Mouse (Mus musculus): ENCODE data around the gene Bgn. TPM values are rescaled to one million over a fixed set of nuclear protein-coding genes. Genes with fewer than 3 reads are reported as not detected.
A peak's percentile ranks its signal among the peaks of the same experiment; 100 is the strongest.
"Not testable (repeated sequence)": the region's sequence is repeated elsewhere in the genome, so short reads cannot be mapped to it uniquely, and the experiment has no call there.

Bgn gene
- total and polyA plus RNA-seq, 3 experiments, result not detected

DNA sequence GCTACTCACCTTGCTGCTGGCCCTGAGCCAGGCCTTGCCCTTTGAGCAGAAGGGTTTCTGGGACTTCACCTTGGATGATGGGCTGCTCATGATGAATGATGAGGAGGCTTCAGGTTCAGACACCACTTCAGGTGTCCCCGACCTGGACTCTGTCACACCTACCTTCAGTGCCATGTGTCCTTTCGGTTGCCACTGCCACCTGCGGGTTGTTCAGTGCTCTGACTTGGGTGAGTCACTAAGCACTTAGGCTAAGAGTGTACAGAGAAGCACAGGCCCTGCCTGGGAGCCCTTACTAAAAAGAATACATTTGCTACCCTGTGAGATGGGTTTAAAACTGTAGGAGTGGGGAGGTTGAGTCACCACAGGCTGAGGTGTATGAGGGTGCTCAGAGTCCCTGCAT is 7.4 kb downstream of the Bgn start:
- TF ChIP-seq CTCF (conservative IDR thresholded peaks at IDR 0.05 in 1 of 2, IDR thresholded peaks at IDR 0.05 in 1 of 2; ENCODE audit: low read depth in 2 of 2, low read length in 2 of 2) (peak in 1 of 2 experiments; percentile 29; a peak in 1 of 4 replicates), SMC3 (IDR thresholded peaks at IDR 0.05; ENCODE audit: low read depth, low read length) (peak; percentile 36), USF2 (conservative IDR thresholded peaks at IDR 0.05; ENCODE audit: low read depth, low read length) (no peak), UBTF (IDR thresholded peaks at IDR 0.05; ENCODE audit: low read depth, low read length) (no peak)
- no peaks in the 10 kb centered on the region for H3K36me3 ChIP-seq (replicated peaks in 1 of 2; ENCODE audit: control insufficient read depth in 1 of 2, insufficient read depth in 1 of 2, low read length in 1 of 2)
- no peak overlapping the region for H3K4me2 ChIP-seq (ENCODE audit: insufficient read depth, low read depth, poor library complexity, severe bottlenecking)
- no peak for DNase-seq (ENCODE audit: extremely low read depth)
- dilution Hi-C loops (cut with MboI; ENCODE audit: extremely low pct_ligation_motif_present, extremely low pct_unique_long_range_greater_than_20kb, low sequenced_read_pairs) (no loop called here), in situ Hi-C loops (cut with MboI; ENCODE audit: low pct_ligation_motif_present, low pct_unique_long_range_greater_than_20kb, low sequenced_read_pairs) (no loop called here)
- H3K4me1 ChIP-seq (ENCODE audit: control insufficient read depth in 1 of 2, insufficient read depth in 2 of 2), result no peaks in the 10 kb centered on the region
- no peak overlapping the region for H3K9ac ChIP-seq (ENCODE audit: insufficient read depth, low read depth)
- H3K79me2 ChIP-seq (replicated peaks; ENCODE audit: control insufficient read depth, extremely low read depth, insufficient read depth, poor library complexity, severe bottlenecking), result no peaks in the 10 kb centered on the region
- no peaks in the 10 kb centered on the region for H3K27me3 ChIP-seq (replicated peaks)
- H3K4me3 ChIP-seq (replicated peaks in 1 of 3; ENCODE audit: low read depth in 2 of 3, low read length in 2 of 3, poor library complexity in 1 of 3), result no peak overlapping the region
- no peak overlapping the region for H3K27ac ChIP-seq (ENCODE audit: insufficient read depth, low read depth)
- H3K9me3 ChIP-seq (replicated peaks; ENCODE audit: low read length), result no peaks in the 10 kb centered on the region

DNA sequence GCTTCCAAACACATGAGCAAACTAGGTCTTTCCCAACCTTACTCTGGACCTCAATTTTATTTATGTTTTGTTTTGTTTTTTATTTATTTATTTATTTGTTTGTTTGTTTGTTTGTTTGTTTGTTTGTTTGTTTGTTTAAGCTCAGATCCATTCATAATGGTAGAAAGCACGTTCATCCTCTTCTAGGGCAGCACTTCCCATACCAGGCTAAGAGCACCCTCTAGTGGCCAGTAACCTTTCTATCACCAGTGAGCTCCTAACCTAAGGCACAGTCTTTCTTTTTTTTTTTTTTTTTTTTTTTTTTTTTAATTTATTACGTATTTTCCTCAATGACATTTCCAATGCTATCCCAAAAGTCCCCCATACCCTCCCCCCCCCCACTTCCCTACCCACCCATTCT is 10.2 kb downstream of the Bgn start:
- H3K36me3 ChIP-seq (replicated peaks in 1 of 2; ENCODE audit: control insufficient read depth in 1 of 2, insufficient read depth in 1 of 2, low read length in 1 of 2); dilution Hi-C loops (cut with MboI; ENCODE audit: extremely low pct_ligation_motif_present, extremely low pct_unique_long_range_greater_than_20kb, low sequenced_read_pairs); H3K4me3 ChIP-seq (replicated peaks in 1 of 3; ENCODE audit: low read depth in 2 of 3, low read length in 2 of 3, poor library complexity in 1 of 3); H3K9ac ChIP-seq (ENCODE audit: insufficient read depth, low read depth); H3K27ac ChIP-seq (ENCODE audit: insufficient read depth, low read depth); in situ Hi-C loops (cut with MboI; ENCODE audit: low pct_ligation_motif_present, low pct_unique_long_range_greater_than_20kb, low sequenced_read_pairs); H3K9me3 ChIP-seq (replicated peaks; ENCODE audit: low read length); H3K79me2 ChIP-seq (replicated peaks; ENCODE audit: control insufficient read depth, extremely low read depth, insufficient read depth, poor library complexity, severe bottlenecking); H3K27me3 ChIP-seq (replicated peaks); H3K4me2 ChIP-seq (ENCODE audit: insufficient read depth, low read depth, poor library complexity, severe bottlenecking); H3K4me1 ChIP-seq (ENCODE audit: control insufficient read depth in 1 of 2, insufficient read depth in 2 of 2): not testable (repeated sequence)
- peak; percentile 71 for DNase-seq (ENCODE audit: extremely low read depth)
- TF ChIP-seq CTCF (conservative IDR thresholded peaks at IDR 0.05 in 1 of 2, IDR thresholded peaks at IDR 0.05 in 1 of 2; ENCODE audit: low read depth in 2 of 2, low read length in 2 of 2) (peak in 1 of 2 experiments; percentile 71; a peak in 2 of 4 replicates), SMC3 (IDR thresholded peaks at IDR 0.05; ENCODE audit: low read depth, low read length) (peak; percentile 65), ZNF384 (IDR thresholded peaks at IDR 0.05; ENCODE audit: low read depth, low read length) (peak; percentile 84), BHLHE40 (IDR thresholded peaks at IDR 0.05; ENCODE audit: low read depth, low read length) (peak; percentile 70), RAD21 (IDR thresholded peaks at IDR 0.05; ENCODE audit: low read depth, low read length) (peak; percentile 69)

DNA sequence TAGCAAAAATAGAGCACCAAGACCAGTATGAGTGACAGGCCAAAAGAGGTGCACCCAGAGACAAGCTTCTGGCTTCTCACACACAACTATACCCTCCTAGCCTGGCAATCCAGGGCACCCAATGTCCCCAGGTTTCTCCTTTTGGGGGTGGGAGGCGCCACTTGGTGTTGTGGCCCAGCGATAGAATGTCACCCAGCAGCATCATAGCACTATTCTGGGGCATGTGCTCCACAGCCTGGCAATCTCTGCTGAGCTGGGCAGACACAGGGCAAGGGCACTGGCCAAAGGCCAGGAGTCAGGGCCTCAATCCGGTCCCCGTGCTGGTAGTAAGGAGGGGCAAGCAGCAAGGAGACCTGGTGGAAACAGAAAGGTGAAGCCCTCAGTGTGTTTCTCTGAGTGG is 13.3 kb downstream of the Bgn start:
- no peaks in the 10 kb centered on the region for H3K27me3 ChIP-seq (replicated peaks)
- no peak overlapping the region for H3K4me3 ChIP-seq (replicated peaks in 1 of 3; ENCODE audit: low read depth in 2 of 3, low read length in 2 of 3, poor library complexity in 1 of 3)
- no peaks in the 10 kb centered on the region for H3K4me1 ChIP-seq (ENCODE audit: control insufficient read depth in 1 of 2, insufficient read depth in 2 of 2)
- H3K9ac ChIP-seq (ENCODE audit: insufficient read depth, low read depth), result no peak overlapping the region
- no peak for DNase-seq (ENCODE audit: extremely low read depth)
- in situ Hi-C loops (cut with MboI; ENCODE audit: low pct_ligation_motif_present, low pct_unique_long_range_greater_than_20kb, low sequenced_read_pairs), result no loop called here
- no peaks in the 10 kb centered on the region for H3K9me3 ChIP-seq (replicated peaks; ENCODE audit: low read length)
- TF ChIP-seq MAX (IDR thresholded peaks at IDR 0.05; ENCODE audit: low read length) (no peak), SMC3 (IDR thresholded peaks at IDR 0.05; ENCODE audit: low read depth, low read length) (no peak), MEF2A (IDR thresholded peaks at IDR 0.05; ENCODE audit: borderline replicate concordance, low read depth, low read length) (no peak), MAZ (IDR thresholded peaks at IDR 0.05; ENCODE audit: low read depth, low read length) (no peak), MXI1 (IDR thresholded peaks at IDR 0.05; ENCODE audit: low read depth, low read length) (no peak), POLR2A (IDR thresholded peaks at IDR 0.05; ENCODE audit: low read depth, low read length) (no peak), IRF4 (IDR thresholded peaks at IDR 0.05; ENCODE audit: low read depth, low read length) (no peak), JUN (IDR thresholded peaks at IDR 0.05; ENCODE audit: insufficient read depth, low read depth, low read length) (no peak), UBTF (IDR thresholded peaks at IDR 0.05; ENCODE audit: low read depth, low read length) (no peak), BHLHE40 (IDR thresholded peaks at IDR 0.05; ENCODE audit: low read depth, low read length) (no peak), E2F4 (IDR thresholded peaks at IDR 0.05; ENCODE audit: insufficient replicate concordance, low read depth, low read length) (no peak), MAFK (IDR thresholded peaks at IDR 0.05; ENCODE audit: insufficient replicate concordance, low read length) (no peak), ZC3H11A (IDR thresholded peaks at IDR 0.05; ENCODE audit: low read depth, low read length) (no peak), GABPA (IDR thresholded peaks at IDR 0.05; ENCODE audit: insufficient replicate concordance, low read depth, low read length) (no peak), NRF1 (IDR thresholded peaks at IDR 0.05; ENCODE audit: low read depth, low read length) (no peak), USF2 (conservative IDR thresholded peaks at IDR 0.05; ENCODE audit: low read depth, low read length) (no peak), JUND (conservative IDR thresholded peaks at IDR 0.05; ENCODE audit: low read depth, low read length) (no peak), HCFC1 (IDR thresholded peaks at IDR 0.05; ENCODE audit: low read depth, low read length) (no peak), CTCF (conservative IDR thresholded peaks at IDR 0.05 in 1 of 2, IDR thresholded peaks at IDR 0.05 in 1 of 2; ENCODE audit: low read depth in 2 of 2, low read length in 2 of 2) (no peak)
- no peak overlapping the region for H3K27ac ChIP-seq (ENCODE audit: insufficient read depth, low read depth)
- no peaks in the 10 kb centered on the region for H3K36me3 ChIP-seq (replicated peaks in 1 of 2; ENCODE audit: control insufficient read depth in 1 of 2, insufficient read depth in 1 of 2, low read length in 1 of 2)
- dilution Hi-C loops (cut with MboI; ENCODE audit: extremely low pct_ligation_motif_present, extremely low pct_unique_long_range_greater_than_20kb, low sequenced_read_pairs), result no loop called here
- no peak overlapping the region for H3K4me2 ChIP-seq (ENCODE audit: insufficient read depth, low read depth, poor library complexity, severe bottlenecking)
- H3K79me2 ChIP-seq (replicated peaks; ENCODE audit: control insufficient read depth, extremely low read depth, insufficient read depth, poor library complexity, severe bottlenecking), result no peaks in the 10 kb centered on the region
